Mouse (Mus musculus) skeletal muscle tissue, adult 2 months (tissue): ENCODE results near the gene Anp32b.

Experiments used
- DNase-seq: peaks from one replicate; pipeline ENCODE4 v3.0.0-alpha.2; 2012; ENCODE audit warnings: low read depth, low spot score

The Anp32b gene

GRCm38 (mm10) chr4:46452855-46453719 is 2.4 kb downstream of the Anp32b start:
- no peak for DNase-seq

GRCm38 (mm10) chr4:46454097-46454864 is 3.6 kb downstream of the Anp32b start:
- no peak for DNase-seq

GRCm38 (mm10) chr4:46456762-46457161 is 6.1 kb downstream of the Anp32b start:
- no peak for DNase-seq

GRCm38 (mm10) chr4:46457186-46457585 is 6.5 kb downstream of the Anp32b start:
- no peak for DNase-seq

- DNase-seq, result no peak
These were observed 7.7 kb downstream of the Anp32b start for GRCm38 (mm10) chr4:46458411-46458810.

- no peak for DNase-seq
These were observed 12.6 kb downstream of the Anp32b start for GRCm38 (mm10) chr4:46463130-46463830.

GRCm38 (mm10) chr4:46465740-46466139 is 15.0 kb downstream of the Anp32b start:
- DNase-seq, result no peak

- no peak for DNase-seq
These were observed 24.4 kb downstream of the Anp32b start for GRCm38 (mm10) chr4:46475101-46475500.

GRCm38 (mm10) chr4:46479081-46479480 is 28.4 kb downstream of the Anp32b start:
- DNase-seq, result no peak

- DNase-seq, result peak; percentile 92
These were observed 35.2 kb downstream of the Anp32b start for GRCm38 (mm10) chr4:46485696-46486417.

GRCm38 (mm10) chr4:46487348-46487747 is 36.6 kb downstream of the Anp32b start:
- peak; percentile 30 for DNase-seq

GRCm38 (mm10) chr4:46489028-46489925 is 38.6 kb downstream of the Anp32b start, which contains the start of gene Nans:
TSS of gene Nans (plus strand) at chr4:46489248.
- peak; percentile 92 for DNase-seq

- DNase-seq, result no peak
These were observed 42.4 kb downstream of the Anp32b start for GRCm38 (mm10) chr4:46493071-46493470.

- DNase-seq, result no peak
These were observed 44.8 kb downstream of the Anp32b start for GRCm38 (mm10) chr4:46495543-46495942.

GRCm38 (mm10) chr4:46497286-46497892 is 46.7 kb downstream of the Anp32b start:
- peak; percentile 48 for DNase-seq

- no peak for DNase-seq
These were observed 47.8 kb downstream of the Anp32b start for GRCm38 (mm10) chr4:46498511-46498910.

GRCm38 (mm10) chr4:46498976-46499375 is 48.3 kb downstream of the Anp32b start:
- no peak for DNase-seq

- no peak for DNase-seq
These were observed 52.2 kb downstream of the Anp32b start for GRCm38 (mm10) chr4:46502606-46503502.

- DNase-seq, result no peak
These were observed 53.2 kb downstream of the Anp32b start for GRCm38 (mm10) chr4:46503881-46504280.
